Mouse (Mus musculus) effector memory CD4-positive, alpha-beta T cell, adult 5 months (primary cell): ENCODE measurements around the gene Tmem254a. TPM values are rescaled to one million over a fixed set of nuclear protein-coding genes. Genes with fewer than 3 reads are reported as not detected.

Experiments
- polyA plus RNA-seq: library from polyadenylated mRNA; unstranded; fragments of 100-300 nt; shearing (Covaris generic); gene quantifications from one replicate; pipeline ENCODE4 v1.2.1, GENCODE M21; 2017

The Tmem254a gene
- 0.96 TPM for polyA plus RNA-seq

DNA sequence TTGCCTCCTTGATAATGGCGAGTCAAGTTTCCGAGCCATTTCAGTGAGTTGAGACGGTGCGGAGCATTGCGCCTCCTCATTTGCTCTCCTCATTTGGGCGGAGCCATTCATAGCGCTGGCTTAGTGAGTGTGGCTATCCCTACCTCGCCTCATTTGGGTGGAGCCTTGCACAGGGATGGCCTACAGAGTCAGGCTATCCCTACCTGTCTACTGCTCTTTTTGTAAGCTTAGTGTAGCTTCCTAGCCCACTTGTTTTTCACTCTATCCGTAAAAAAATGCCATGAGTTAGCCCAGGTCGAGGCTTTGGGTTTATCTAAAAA is at the start of gene Tmem254a:
Gene Tmem254a, minus strand, starts transcription at position 111 of the 320 bp plus-strand sequence.

DNA sequence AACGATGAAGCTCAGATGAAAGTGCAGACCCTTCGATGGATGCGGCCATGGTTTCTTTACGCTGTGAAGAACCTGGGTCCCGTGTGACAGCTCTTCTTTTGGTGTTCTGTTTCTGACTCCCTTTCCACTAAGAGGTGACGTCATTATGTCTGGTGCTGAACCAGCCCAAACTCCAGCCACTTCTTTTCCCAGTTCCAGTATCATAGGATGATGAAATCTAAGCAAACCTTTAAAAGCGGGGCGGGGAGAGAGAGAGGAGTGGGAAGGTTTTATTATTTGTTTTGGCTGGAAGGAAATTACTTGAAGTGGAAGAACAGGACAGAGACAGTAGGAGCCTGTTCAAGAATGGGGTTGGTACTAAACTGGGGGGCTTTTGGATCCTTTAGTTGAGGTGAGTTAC is 10.5 kb upstream of the Tmem254a start, which contains the start of gene Cphx1:
Gene Cphx1, plus strand, starts transcription at position 301 of the 400 bp plus-strand sequence.

DNA sequence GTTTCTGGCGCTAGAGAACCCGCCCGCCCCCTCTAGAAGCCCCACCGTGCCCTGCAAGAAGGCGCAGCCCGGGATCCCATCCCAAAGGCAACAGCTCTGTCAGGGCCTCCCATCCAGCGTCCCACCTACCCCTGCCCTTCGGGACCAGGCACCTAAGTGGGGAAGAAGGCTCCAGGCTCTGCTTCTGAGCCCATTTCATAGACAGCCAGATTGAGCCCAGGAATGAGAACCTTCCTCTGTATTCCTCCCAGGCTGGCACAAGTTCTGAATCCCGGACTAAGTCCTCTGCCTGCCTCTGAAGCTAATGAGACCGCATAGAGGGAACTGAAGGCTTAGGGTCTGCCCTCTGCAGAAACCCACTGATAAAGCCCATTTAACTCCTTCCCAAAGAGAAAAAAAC is 24.5 kb downstream of the Tmem254a start, which contains the start of gene Plac9a:
Gene Plac9a, minus strand, starts transcription at position 101 of the 400 bp plus-strand sequence.

Other genes with a start within 250 kb of the Tmem254a start
- 32.6 TPM for gene Ppif, start 233.5 kb downstream of the Tmem254a start, polyA plus RNA-seq
- 0.65 TPM for gene Zcchc24, start 158.6 kb downstream of the Tmem254a start, polyA plus RNA-seq
- gene Anxa11, start 85.5 kb downstream of the Tmem254a start, polyA plus RNA-seq, result 49.0 TPM
- not detected for gene Plac9a, start 24.6 kb downstream of the Tmem254a start, polyA plus RNA-seq
- gene Cphx1, start 10.6 kb upstream of the Tmem254a start, polyA plus RNA-seq, result not detected
- not detected for gene Duxbl1, start 50.9 kb upstream of the Tmem254a start, polyA plus RNA-seq
- gene Gm9780, start 115.0 kb upstream of the Tmem254a start, polyA plus RNA-seq, result not detected
- gene Tmem254c, start 139.7 kb upstream of the Tmem254a start, polyA plus RNA-seq, result 27.0 TPM
- gene Cphx2, start 153.8 kb upstream of the Tmem254a start, polyA plus RNA-seq, result not detected
- not detected for gene Cphx3, start 154.6 kb upstream of the Tmem254a start, polyA plus RNA-seq
- not detected for gene Duxbl2, start 190.7 kb upstream of the Tmem254a start, polyA plus RNA-seq